Mouse (Mus musculus): Measurements from ENCODE around the gene Ak8.

GRCm38 (mm10) chr2:28713036-28713435, 13.1 kb downstream of the Ak8 start:
- TF ChIP-seq CTCF (IDR thresholded peaks at IDR 0.05; ENCODE audit: low read depth, low read length) (no peak), TAL1 (conservative IDR thresholded peaks at IDR 0.05; ENCODE audit: low read depth, low read length) (no peak), GATA2 (IDR thresholded peaks at IDR 0.05; ENCODE audit: borderline replicate concordance, low read depth, low read length) (no peak), GATA1 (IDR thresholded peaks at IDR 0.05; ENCODE audit: borderline replicate concordance, low read length) (no peak), POLR2AphosphoS5 (IDR thresholded peaks at IDR 0.05; ENCODE audit: insufficient replicate concordance, low read depth, low read length) (no peak)
